Mouse (Mus musculus): ENCODE data around the gene Acrbp.

The Acrbp gene

DNA sequence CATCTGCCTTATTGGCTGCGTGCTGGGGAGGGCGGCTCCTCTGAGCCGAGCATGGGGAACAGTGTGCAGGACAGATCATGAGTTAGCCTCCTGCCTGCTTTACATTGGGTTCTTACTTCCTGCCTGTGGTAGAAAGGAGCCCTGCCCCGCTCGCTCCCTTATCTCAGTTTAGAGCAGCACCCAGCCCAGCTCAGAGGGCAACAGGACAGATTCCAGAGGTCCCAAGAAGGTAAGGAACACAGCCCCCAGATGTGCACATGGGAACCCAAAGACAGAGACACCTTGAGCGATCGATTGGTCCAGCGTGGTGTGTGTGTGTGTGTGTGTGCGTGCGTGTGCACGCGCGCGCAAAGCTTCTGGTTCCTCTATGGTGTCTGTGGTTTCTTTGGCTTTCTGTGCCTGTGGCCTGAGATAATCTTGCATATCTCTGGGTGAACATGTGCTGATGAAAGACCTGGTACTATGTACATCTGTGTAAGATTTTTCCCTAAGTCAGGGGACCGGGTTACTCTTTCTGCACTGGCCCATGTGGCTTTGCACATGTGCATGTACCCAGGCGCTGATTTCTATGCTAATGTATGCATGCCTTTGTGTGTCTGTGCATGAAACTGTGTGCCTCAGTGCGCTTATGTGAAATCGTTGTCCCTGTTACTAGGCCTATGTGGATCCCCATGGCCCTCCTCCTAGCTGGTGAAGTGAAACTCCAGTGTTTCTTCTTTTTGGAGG, 21.8 kb downstream of the Acrbp start:
- no peak for DNase-seq (ENCODE audit: low read depth, low spot score)

DNA sequence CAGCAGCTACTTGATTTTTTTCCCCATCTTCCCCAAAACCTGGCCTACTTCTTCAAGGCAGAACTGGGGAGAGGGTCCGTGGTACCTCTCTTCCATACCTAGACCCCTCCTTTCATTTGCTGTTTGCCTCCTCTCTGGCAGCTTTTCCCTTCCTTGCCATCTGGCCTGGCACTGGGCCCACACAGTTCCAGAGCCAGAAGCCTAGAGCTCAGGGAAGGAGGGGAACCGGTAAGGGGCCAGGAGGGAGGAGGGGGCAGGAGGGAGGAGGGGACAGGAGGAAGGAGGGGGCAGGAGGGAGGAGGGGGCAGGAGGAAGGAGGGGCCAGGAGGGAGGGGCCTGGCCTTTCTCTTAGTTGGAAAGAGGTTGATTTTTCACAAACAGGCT, 22.4 kb downstream of the Acrbp start:
- DNase-seq (ENCODE audit: low read depth, low spot score), result peak; percentile 65

DNA sequence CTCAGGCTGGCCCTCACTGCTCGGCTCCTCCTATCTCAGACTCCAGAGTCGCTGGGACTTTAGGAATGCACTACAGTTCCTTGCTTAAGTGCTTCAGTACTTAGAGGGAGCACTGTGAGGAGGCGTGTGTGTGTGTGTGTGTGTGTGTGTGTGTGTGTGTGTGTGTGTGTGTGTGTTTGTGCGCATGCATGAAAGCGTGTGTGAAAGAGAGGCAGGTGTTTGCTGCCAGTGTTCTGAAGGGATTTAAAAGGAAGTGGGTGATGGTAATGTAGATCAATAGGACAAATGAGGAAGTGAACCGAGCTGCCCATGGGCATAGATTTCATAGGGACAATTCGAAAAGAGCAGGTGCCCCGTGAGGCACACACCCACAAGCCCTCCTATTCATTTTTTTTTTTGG, 24.3 kb downstream of the Acrbp start:
- no peak for DNase-seq (ENCODE audit: low read depth, low spot score)

DNA sequence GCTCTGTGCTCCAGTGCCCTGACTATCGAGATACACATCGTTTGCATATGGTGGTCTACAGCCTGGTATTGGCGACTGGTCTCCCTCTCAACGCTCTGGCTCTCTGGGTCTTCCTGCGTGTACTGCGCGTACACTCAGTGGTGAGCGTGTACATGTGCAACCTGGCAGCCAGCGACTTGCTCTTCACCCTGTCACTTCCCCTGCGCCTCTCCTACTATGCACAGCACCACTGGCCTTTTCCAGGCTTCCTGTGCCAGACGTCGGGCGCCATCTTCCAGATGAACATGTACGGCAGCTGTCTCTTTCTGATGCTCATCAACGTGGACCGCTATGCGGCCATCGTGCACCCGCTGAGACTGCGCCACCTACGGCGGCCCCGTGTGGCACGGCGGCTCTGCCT, 31.9 kb downstream of the Acrbp start:
- peak; percentile 67 for DNase-seq (ENCODE audit: low read depth, low spot score)

DNA sequence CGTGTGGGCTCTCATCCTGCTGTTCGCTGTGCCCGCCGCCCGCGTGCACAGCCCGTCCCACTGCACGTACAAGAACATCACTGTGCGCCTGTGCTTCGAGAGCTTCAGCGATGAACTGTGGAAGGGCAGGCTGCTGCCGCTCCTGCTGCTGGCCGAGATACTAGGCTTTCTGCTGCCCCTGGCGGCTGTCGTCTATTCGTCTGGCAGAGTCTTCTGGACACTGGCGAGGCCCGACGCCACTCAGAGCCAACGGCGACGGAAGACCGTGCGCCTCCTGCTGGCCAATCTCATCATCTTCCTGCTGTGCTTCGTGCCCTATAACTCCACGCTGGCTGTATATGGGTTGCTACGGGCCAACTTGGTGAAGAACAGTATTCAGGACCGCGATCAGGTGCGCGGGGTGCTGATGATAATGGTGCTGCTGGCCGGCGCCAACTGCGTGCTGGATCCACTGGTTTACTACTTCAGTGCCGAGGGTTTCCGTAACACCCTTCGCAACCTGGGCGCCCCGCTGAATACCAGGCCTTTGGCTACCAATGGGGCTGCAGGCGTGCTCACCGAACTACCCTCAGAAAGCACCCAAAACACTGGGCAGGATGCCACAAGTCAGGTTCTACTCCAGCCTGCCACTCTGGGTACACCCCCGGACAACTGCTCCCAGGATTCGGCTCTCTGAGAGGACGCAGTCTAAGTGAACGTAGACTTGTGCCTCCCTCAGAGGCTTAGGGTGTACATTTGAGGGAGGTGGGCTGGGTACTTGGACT, 32.5 kb downstream of the Acrbp start:
- DNase-seq (ENCODE audit: low read depth, low spot score), result peak; percentile 99

DNA sequence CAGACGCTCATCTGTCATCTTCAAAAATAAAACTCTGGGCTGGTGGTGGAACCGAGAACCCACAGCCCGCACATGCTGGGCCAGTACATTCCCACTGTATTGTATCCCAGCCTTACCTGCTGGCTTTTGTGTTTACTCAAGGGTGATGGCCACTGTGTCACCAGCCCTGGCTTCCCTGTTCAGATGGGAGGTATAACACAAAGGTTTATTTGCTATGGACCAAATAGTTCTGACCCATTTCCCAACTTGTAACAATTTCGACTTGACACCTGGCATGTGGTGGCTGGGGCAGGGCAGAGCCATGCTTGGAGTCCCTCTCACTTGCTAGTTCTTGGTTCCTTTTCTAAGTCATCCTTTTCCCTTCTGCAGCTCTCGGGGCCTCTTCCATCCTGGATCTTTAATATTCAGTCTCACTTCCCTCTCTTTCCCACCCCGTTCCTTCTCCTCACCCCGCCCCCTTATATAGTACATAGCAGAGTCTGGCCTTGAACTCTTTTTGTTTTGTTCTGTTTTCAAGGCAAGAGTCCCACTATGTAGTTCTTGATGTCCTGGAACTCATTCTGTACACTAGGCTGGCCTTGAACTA, 33.4 kb downstream of the Acrbp start:
- DNase-seq (ENCODE audit: low read depth, low spot score), result no peak

DNA sequence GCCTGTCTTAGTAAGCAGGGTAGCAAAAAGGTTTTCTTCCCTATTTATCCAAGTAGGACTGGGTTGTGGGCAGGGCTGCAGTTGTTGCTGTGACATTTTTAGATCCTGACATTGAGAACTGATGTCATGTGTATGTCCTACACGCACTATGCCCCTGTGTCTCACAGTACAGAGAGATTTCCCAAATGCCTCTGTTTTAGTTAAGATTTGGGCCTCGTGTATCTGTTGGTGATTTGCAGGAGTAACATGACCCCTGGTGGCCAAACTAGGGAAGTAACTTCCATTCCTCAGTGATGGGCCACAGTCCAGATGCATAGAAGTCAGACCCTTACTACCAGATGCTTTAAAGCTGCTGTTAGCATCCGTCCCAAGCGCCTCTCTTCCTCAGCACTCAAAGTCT, 34.9 kb downstream of the Acrbp start:
- DNase-seq (ENCODE audit: low read depth, low spot score), result peak; percentile 89

DNA sequence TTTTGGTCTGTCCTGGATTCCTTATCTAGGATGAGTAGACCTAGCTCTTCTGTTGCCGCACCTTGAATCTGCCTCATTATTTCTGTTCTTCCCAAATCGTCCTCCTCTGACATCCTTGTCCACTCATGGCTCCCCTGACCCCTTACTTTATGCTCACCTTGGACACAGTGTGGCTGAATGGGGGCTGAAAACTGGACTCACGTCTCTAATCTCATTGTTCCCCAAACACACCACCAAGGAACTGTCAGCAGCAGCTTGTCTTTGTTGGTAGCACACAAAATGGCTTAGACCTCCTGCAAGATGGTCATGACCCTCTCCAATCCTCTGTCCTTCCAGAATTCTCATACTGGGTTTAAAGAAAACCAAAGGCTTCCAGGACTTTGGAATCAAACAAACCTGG, 38.4 kb downstream of the Acrbp start:
- no peak for DNase-seq (ENCODE audit: low read depth, low spot score)

DNA sequence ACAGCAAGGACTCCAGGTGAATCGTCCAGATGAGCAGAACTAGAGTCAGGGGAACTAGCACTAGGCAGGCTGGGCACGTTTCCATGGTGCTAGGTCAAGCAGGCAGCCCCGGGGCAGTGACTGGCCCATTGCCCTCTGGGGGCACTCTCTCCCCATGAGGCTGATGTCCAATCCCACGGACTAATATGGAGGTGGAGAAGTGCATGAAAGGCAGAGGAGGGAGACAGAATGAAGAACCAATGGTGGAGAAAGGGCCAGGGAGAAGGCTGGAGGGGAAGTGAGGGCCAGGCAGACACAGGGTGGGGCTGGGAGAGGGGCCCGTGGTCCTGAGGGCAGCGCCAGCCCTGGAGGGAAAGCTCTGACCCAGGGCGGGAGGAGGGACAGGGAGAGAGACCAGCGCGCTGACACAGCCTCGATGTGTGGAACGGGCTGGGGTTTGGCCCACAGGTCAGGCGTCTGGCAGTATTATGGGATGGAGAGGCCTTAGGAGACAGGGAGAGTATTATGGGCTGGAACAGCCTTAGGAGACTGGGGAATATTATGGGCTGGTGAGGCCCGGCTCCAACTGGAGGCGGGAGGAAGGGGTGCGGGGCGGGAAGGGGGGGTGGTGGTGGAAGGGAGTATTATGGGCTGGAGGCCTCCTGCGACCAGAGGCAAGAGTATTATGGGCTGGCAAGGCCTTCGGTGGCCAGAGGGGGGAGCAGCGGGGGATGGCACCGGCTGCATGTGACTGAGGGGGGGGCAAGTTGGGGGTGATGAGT, 39.3 kb downstream of the Acrbp start:
- peak; percentile 93 for DNase-seq (ENCODE audit: low read depth, low spot score)

DNA sequence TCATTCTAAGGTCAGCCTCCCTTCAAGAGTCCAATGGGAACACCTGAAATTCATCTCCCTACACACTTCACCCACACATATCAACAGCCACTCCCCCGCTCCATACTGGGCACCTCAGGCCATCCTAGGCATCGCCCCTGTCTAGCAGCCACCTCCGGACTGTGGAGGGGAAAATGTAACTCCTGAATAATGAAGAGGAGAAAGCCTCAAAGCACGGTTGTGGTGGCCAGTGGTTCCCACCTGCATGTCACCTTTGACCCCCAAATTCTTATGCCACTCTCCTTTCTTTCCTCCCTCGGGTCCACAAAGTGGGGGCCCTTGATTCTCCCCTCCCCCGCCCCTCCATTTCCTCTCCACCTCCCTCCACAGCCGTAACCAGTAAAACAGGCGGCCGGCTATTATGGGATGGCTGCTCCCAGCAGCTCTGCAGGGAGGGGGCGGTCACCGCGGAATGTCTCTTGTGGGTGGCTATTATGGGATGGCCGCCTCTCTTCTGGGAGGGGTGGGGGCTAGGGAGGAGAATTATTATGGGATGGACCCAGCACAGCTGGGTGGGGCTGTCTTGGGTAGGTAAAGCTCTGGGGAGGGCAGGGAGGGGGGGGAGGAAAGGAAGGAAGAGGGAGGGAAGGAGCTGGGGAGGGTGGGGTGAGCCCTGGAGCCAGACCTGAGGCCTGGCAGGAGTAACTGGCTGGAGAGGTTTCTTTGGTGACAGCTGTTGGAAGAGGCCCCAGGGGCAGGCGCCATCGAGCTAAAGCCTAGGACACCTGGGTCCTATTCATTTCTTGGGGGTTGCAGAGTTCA, 40.2 kb downstream of the Acrbp start:
- peak; percentile 86 for DNase-seq (ENCODE audit: low read depth, low spot score)

DNA sequence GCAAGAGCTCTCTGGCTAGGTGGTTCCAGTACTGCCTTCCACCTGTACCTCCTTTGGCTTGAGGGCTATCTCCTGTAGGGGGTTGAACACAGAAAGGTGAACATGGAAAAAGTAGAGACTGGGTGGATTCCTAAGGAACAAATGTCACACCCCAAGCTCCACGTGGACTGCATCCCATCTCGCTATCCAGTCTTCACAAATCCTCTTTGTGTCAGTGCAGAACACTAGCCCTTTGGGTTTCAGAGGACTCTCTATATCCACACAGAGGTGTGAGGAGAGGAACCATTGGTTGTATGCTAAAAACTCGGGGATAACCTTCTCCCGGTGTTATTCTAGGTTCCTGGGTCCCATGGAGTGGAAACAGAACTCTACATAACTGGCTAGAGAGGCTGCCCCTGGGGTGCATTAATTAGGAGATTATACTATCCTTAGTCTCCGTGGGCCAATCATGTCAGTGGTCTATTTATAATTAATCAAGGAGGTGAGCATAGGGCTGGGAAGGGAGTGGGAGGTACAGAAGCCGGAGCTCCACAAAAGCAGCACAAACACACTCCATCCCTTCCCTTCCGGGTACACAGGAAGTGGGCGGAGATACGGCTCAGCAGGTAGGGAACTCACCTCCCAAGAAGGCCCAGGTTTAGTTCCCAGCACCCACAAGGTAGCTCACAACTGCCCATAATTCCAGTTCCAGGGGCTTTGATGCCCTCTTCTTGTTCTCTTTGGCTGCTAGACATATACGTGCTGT, 41.0 kb downstream of the Acrbp start:
- DNase-seq (ENCODE audit: low read depth, low spot score), result peak; percentile 93

DNA sequence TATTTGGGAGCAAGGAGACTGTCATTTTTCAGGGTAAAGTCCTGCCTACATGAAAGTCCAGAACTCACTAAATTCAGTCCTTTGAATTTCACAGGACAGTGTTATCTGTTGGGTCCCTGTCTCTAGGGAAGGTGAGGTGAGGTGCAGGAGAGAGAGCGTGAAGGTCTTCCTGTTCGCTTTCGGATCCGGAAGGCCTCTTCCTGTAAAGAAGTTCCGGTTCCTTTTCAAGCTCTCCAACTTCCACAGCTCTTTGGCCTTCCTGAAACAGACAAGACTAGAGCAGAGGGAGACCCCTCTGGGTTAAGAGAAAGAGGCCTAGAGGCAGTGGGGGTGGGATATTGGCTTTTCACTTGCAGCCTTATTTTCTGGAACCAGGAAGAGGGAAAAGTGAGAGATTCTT, 42.9 kb downstream of the Acrbp start:
- DNase-seq (ENCODE audit: low read depth, low spot score), result no peak

DNA sequence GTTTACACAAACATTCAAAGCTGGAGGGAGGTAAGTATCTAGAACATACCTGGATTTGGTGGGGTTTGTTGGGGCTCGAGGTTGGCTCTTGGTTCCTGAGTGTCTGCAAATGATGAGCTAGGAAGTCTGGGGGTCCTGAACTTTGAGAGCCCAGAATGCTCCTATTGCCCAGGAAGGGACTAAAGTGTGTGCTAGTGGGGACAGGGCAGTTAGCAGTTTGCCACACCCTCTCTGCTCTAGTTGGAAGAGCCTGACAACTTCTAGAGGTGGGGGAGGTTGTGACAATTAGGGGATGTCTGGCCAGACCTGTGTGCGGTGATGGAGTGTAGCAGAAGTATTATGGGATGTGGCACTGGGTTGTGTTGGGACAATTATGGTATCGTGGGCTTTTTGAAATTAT, 45.4 kb downstream of the Acrbp start:
- peak; percentile 44 for DNase-seq (ENCODE audit: low read depth, low spot score)

DNA sequence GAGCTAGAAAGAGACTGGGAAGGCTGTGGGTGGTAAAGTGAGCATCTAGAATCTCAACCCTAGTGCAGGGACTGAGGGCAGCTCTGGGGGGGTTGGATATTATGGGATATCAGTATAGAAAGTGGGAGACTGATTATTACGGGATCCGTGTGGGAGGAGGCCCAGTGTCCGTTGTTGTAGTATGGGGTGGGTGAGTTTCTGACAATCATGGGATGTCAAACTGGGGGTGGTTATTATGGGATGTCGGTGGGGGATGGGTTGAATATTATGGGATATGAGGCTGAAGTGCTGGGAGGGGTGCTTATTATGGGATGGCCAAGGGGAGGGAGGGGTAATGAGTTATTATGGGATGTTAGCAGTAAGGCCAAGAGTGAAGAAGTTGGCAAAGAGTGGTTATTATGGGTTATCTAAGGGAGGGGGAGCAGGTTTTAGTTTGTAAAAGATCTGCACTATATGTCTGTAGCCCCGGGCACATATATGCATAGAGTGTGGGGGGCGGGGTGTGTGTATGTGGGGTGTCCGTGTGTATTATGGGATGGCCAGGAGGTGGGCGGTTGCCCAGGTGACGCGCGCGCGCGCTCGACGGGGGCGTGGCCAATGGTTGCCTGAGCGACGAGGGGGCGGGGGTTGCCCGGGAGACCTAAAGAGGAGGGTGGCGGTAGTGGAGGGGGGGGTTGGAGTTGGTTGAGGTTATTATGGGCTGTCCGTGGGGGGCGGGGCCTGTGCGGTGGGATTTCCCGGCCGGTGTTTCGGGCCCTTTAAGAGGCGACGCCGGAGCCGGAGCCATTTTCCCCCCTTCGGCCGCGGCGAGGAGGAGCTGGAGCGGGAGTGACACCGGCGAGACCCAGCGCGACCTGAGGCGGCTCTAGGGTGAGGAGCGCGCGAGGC, 46.1 kb downstream of the Acrbp start, which contains the start of gene Chd4:
Gene Chd4, plus strand, starts transcription at position 591 of the 888 bp plus-strand sequence.
- DNase-seq (ENCODE audit: low read depth, low spot score), result peak; percentile 92

DNA sequence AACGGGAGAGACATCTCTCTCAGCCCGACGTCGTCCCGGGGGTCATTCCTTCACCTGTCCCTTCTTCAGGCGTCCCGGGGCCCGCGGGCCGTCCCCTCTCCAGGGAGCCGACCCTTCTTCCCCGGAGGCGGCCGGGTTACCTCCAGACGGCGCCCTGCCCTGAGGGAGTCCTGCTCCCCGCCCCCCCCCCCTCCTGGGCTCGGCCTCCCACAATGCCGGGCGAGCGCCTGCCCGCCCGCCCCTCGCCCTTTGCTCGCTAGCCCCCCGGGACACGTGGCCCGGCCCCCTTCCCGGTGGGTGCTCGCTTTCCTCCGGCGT, 46.7 kb downstream of the Acrbp start:
- no peak for DNase-seq (ENCODE audit: low read depth, low spot score)

DNA sequence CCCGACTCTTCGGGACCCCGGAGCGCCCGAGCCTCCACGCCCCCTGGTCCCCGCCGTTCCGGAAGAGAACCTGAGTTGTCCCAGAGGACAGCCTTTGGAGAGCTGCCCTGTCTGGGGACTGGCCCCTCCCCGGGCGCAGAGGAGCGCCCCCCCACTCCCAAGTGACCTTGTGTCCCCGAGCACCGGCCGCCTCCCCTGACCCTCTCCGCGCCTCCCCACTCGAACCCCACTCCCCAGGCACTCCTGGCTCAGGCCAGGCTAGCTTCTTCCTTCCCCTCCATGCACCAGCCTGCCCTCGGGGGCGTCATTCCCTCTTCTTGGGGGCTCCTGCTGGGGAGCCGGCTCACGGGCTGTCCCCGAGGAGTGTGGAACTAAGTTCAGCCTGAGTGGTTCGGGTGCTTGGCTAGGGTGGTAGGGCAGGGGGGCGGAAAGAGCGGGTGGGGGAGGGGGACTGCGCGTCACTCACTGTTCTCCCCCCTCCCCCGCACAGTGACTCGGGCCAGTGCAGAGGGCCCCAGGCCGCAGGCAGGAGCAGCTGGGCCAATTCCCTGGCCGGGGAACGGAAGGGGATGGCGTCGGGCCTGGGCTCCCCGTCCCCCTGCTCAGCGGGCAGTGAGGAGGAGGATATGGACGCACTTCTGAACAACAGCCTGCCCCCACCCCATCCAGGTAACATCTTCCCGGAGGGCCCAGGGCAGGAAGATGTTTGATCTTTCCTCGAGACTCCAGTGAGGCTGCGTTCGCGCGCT, 47.3 kb downstream of the Acrbp start:
- peak; percentile 35 for DNase-seq (ENCODE audit: low read depth, low spot score)

DNA sequence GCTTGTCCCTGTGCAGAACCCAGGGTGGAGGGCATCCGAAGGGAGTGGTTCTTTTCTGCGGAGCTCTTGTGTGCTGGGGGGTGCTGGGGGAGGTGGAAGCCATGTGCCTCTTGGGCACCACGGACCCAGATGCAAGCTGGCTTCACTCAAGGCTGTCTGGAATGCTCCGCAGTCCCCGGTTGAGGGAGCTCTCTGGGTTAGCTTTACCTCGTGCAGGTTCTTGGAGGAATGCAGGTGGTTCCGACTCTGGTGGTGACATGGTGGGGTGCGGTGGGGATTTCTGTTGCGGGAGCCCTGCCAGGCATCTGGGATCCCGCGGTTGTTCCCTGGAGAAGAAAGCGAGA, 47.8 kb downstream of the Acrbp start:
- peak; percentile 45 for DNase-seq (ENCODE audit: low read depth, low spot score)

DNA sequence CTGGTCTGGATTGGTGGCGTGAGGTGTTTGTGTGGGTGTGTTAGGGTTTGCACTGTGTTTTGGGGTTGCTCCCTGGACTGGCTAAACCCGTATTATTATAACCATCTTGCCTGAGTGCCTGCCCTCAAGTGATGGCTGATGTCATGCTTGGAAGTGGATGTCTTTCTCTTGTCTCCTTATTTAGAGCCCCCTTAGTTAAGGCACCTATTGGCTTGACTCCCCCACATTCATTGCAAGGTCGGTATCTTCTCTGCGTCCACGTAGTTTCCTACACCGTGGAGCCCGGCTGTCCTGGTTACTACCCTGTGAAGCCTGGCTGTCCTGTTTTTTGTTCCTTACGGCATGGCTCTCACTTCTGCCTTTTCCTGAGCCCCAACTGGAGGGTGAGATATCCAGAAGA, 48.5 kb downstream of the Acrbp start:
- no peak for DNase-seq (ENCODE audit: low read depth, low spot score)

DNA sequence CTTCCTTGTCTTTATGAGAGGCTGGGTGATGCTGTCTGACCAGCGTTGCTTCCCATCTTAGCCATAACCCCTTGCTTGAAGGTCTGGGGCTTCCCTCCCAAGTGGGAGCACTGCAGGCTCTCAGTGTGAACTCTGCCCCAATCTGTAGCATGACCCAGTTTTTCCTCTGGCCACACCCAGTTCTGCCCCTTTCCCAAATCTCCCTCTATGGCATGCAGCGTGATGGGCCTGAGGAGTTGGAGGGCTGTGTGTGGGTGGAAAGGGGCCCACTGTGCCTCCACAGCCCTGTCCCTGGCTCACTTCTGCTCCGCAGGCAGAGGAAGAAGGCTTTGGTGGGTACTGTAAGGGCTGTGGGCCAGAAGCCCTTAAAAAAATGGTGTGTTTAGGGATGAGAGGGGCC, 49.0 kb downstream of the Acrbp start:
- DNase-seq (ENCODE audit: low read depth, low spot score), result no peak

All from ES-CJ7 (cell line).